Mouse (Mus musculus) forebrain, embryonic 16.5 days (tissue): Measurements from ENCODE around the gene Atp7a. TPM values are rescaled to one million over a fixed set of nuclear protein-coding genes. Genes with fewer than 3 reads are reported as not detected.

Source experiments
- ATAC-seq: fragments of 200-750 bp; cut with Nextera tagmentation; 2 replicates; pipeline ENCODE4 v1.8.0; 2017; ENCODE audit warnings: mild to moderate bottlenecking, moderate library complexity
- H3K27ac ChIP-seq: fragments of 300-500 bp; sonication (generic); 2 replicates; pipeline ENCODE4 v1.5.1; 2014; ENCODE audit warnings: low read length, control low read depth
- H3K27me3 ChIP-seq: fragments of 300-500 bp; sonication (generic); replicated peaks from 2 replicates; pipeline ENCODE4 v1.6.1; 2014; ENCODE audit warnings: low read length; ENCODE audit not compliant: control insufficient read depth, insufficient read depth
- H3K36me3 ChIP-seq: fragments of 300-500 bp; sonication (generic); 2 replicates; pipeline ENCODE4 v1.6.1; 2014; ENCODE audit not compliant: control insufficient read depth, insufficient read depth
- H3K4me1 ChIP-seq: fragments of 300-500 bp; sonication (generic); replicated peaks from 2 replicates; pipeline ENCODE4 v1.6.1; 2014; ENCODE audit warnings: low read length; ENCODE audit not compliant: control insufficient read depth, insufficient read depth
- H3K4me2 ChIP-seq: fragments of 300-500 bp; sonication (generic); 2 replicates; pipeline ENCODE4 v1.6.1; 2014; ENCODE audit warnings: mild to moderate bottlenecking, low read length, control low read depth
- H3K4me3 ChIP-seq: fragments of 300-500 bp; sonication (generic); replicated peaks from 2 replicates; pipeline ENCODE4 v1.5.1; 2014; ENCODE audit warnings: mild to moderate bottlenecking, low read length, control low read depth
- H3K9ac ChIP-seq: fragments of 300-500 bp; sonication (generic); replicated peaks from 2 replicates; pipeline ENCODE4 v1.6.1; 2014; ENCODE audit warnings: low read depth, low read length, control low read depth
- H3K9me3 ChIP-seq: fragments of 300-500 bp; sonication (generic); 2 replicates; pipeline ENCODE4 v1.6.1; 2016; ENCODE audit warnings: low read length; ENCODE audit not compliant: control insufficient read depth
- WGBS: fragments of 180-500 bp; shearing (Covaris S2); extraction: QIAGEN DNeasy Blood & Tissue Kit; methylation state at CpG from one replicate; pipeline ENCODE4 v1.1.7; 2014; 5-methylcytosine and 5-hydroxymethylcytosine counted together
- polyA plus RNA-seq: library from polyadenylated mRNA; unstranded; fragments of >200 nt; fragmentation: Nextera tagmentation; extraction: Ambion mirVana; gene quantifications from 2 replicates; pipeline ENCODE4 v1.2.1, GENCODE M21; 2015

Atp7a gene
- polyA plus RNA-seq, 1 experiment from 2014 or later: 17.6 TPM

DNA sequence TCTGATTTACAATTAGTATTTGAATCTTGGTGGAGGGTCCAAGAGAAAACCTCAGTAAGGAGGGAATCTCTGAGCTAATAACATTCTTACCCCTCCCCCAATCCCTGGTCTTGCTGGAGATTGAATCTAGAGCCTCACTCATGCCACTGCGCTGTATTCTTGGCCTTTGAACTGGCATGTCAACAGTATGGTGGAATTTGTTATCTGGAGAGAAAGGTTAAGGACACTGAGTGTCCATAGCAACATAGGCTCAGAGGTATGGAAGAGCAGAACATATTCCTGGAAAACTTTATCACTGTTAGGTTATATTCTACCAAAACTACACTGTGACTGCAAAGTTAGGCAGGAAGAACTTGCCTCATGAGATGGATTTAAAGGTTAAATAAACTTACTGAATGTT is 87.6 kb downstream of the Atp7a start:
- no peak overlapping the region for H3K27ac ChIP-seq
- no peaks in the 10 kb centered on the region for H3K9me3 ChIP-seq
- H3K4me1 ChIP-seq: no peaks in the 10 kb centered on the region
- H3K4me3 ChIP-seq: no peak overlapping the region
- H3K9ac ChIP-seq: no peak overlapping the region
- no peaks in the 10 kb centered on the region; the same call in 1 of the 2 replicates for H3K36me3 ChIP-seq
- H3K4me2 ChIP-seq: no peak overlapping the region
- H3K27me3 ChIP-seq: no peaks in the 10 kb centered on the region
- ATAC-seq: no peak
- 86% methylated on average over 1 of the region's 1 CpGs for WGBS

GRCm38 (mm10) chrX:106122823-106123222 is 95.7 kb downstream of the Atp7a start:
- H3K27me3 ChIP-seq: no peaks in the 10 kb centered on the region
- no peaks in the 10 kb centered on the region for H3K9me3 ChIP-seq
- H3K4me1 ChIP-seq: no peaks in the 10 kb centered on the region
- no peak overlapping the region for H3K9ac ChIP-seq
- H3K4me3 ChIP-seq: no peak overlapping the region
- ATAC-seq: no peak
- 0 out of 2 replicates have a peak, but pooled peaks cover 2% of the 10 kb centered on the region for H3K36me3 ChIP-seq
- no peak overlapping the region for H3K27ac ChIP-seq
- no peak overlapping the region for H3K4me2 ChIP-seq
- WGBS: 88% methylated on average over 2 of the region's 2 CpGs

GRCm38 (mm10) chrX:106128283-106128682 is 101.2 kb downstream of the Atp7a start:
- H3K9ac ChIP-seq: no peak overlapping the region
- H3K4me3 ChIP-seq: no peak overlapping the region
- H3K4me1 ChIP-seq: no peaks in the 10 kb centered on the region
- H3K4me2 ChIP-seq: no peak overlapping the region
- 81% methylated on average over 6 of the region's 6 CpGs for WGBS
- 0 out of 2 replicates have a peak, but pooled peaks cover 2% of the 10 kb centered on the region for H3K36me3 ChIP-seq
- H3K27me3 ChIP-seq: no peaks in the 10 kb centered on the region
- no peaks in the 10 kb centered on the region for H3K9me3 ChIP-seq
- no peak overlapping the region for H3K27ac ChIP-seq
- ATAC-seq: no peak

- WGBS: 93% methylated on average over 4 of the region's 4 CpGs
- no peak for ATAC-seq
- 0 out of 2 replicates have a peak, but pooled peaks cover 2% of the 10 kb centered on the region for H3K36me3 ChIP-seq
- H3K27ac ChIP-seq: no peak overlapping the region
- no peaks in the 10 kb centered on the region for H3K27me3 ChIP-seq
- no peak overlapping the region for H3K9ac ChIP-seq
- no peak overlapping the region for H3K4me3 ChIP-seq
- no peak overlapping the region for H3K4me2 ChIP-seq
- no peaks in the 10 kb centered on the region for H3K4me1 ChIP-seq
- no peaks in the 10 kb centered on the region for H3K9me3 ChIP-seq
Observed at GRCm38 (mm10) chrX:106129877-106130276, 102.8 kb downstream of the Atp7a start.

- H3K9ac ChIP-seq: no peak overlapping the region
- H3K36me3 ChIP-seq: no peaks in the 10 kb centered on the region
- H3K4me2 ChIP-seq: no peak overlapping the region
- ATAC-seq: no peak
- no peaks in the 10 kb centered on the region for H3K4me1 ChIP-seq
- H3K4me3 ChIP-seq: no peak overlapping the region
- no peak overlapping the region for H3K27ac ChIP-seq
- no peaks in the 10 kb centered on the region for H3K27me3 ChIP-seq
- WGBS: 98% methylated on average over 3 of the region's 3 CpGs
- no peaks in the 10 kb centered on the region for H3K9me3 ChIP-seq
Observed at GRCm38 (mm10) chrX:106134916-106135315, 107.8 kb downstream of the Atp7a start.

GRCm38 (mm10) chrX:106135484-106135883 is 108.4 kb downstream of the Atp7a start:
- Histone ChIP-seq H3K4me2 (no peak overlapping the region), H3K9me3 (no peaks in the 10 kb centered on the region), H3K27ac (no peak overlapping the region), H3K4me1 (no peaks in the 10 kb centered on the region), H3K27me3 (no peaks in the 10 kb centered on the region), H3K4me3 (no peak overlapping the region), H3K9ac (no peak overlapping the region), H3K36me3 (no peaks in the 10 kb centered on the region)
- 83% methylated on average over 4 of the region's 4 CpGs for WGBS
- ATAC-seq: no peak

DNA sequence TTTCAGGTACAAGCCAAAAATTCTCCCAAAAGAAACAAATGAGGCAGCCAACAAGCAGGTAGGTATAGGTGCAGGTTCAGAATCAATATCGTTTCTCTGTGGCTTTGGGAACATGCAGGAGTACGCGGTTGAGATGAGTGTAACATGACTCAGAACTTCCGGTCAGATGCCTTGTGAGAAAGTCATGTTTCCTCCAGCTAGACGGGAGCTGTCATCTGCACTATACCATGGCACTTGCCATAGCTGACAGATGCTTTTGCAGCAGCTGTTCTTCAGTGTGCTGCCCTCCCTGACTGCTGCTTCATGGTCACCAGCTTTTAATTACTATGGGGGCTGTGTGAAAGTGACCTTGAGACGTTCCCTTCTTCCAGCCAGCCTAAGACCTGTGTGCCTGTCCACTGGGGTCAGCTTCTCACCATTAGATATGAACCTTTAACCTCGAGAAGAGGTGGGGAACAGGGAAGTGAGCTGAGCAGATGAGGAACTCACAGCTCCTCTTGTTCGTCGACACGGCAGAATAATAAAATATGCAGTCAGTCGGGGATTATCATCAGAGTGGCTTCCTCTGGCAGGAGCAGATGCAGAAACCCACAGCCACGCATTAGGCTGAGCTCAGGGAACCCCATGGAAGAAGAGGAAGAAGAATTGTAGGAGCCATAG is 109.0 kb downstream of the Atp7a start:
- no peaks in the 10 kb centered on the region for H3K27me3 ChIP-seq
- no peak overlapping the region for H3K4me2 ChIP-seq
- 78% methylated on average over 12 of the region's 12 CpGs for WGBS
- H3K4me3 ChIP-seq: no peak overlapping the region
- H3K4me1 ChIP-seq: no peaks in the 10 kb centered on the region
- ATAC-seq: no peak
- no peak overlapping the region for H3K27ac ChIP-seq
- no peaks in the 10 kb centered on the region for H3K36me3 ChIP-seq
- no peaks in the 10 kb centered on the region for H3K9me3 ChIP-seq
- H3K9ac ChIP-seq: no peak overlapping the region

GRCm38 (mm10) chrX:106139309-106140070 is 112.4 kb downstream of the Atp7a start:
- ATAC-seq: no peak
- Histone ChIP-seq H3K4me3 (no peak overlapping the region), H3K27me3 (0 out of 2 replicates have a peak, but pooled peaks cover 2% of the 10 kb centered on the region), H3K36me3 (no peaks in the 10 kb centered on the region), H3K4me1 (no peaks in the 10 kb centered on the region), H3K4me2 (no peak overlapping the region), H3K9ac (no peak overlapping the region), H3K27ac (no peak overlapping the region), H3K9me3 (no peaks in the 10 kb centered on the region)
- WGBS: 78% methylated on average over 13 of the region's 13 CpGs

- Histone ChIP-seq H3K36me3 (no peaks in the 10 kb centered on the region), H3K4me2 (no peak within 1 kb of the TSS), H3K9me3 (no peaks in the 10 kb centered on the region), H3K27me3 (0 out of 2 replicates have a peak, but pooled peaks cover 2% of the 10 kb centered on the region), H3K9ac (no peak within 1 kb of the TSS), H3K4me1 (no peaks in the 10 kb centered on the region), H3K27ac (no peak within 1 kb of the TSS), H3K4me3 (no peak within 1 kb of the TSS)
- 87% methylated on average over 6 of the region's 6 CpGs for WGBS
- no peak for ATAC-seq
Observed at GRCm38 (mm10) chrX:106142936-106143335, 115.9 kb downstream of the Atp7a start, which contains the start of gene Tlr13. Gene Tlr13, plus strand, starts transcription at chrX:106143204.
